Mouse (Mus musculus): Measurements from ENCODE around the gene Mphosph6.

DNA sequence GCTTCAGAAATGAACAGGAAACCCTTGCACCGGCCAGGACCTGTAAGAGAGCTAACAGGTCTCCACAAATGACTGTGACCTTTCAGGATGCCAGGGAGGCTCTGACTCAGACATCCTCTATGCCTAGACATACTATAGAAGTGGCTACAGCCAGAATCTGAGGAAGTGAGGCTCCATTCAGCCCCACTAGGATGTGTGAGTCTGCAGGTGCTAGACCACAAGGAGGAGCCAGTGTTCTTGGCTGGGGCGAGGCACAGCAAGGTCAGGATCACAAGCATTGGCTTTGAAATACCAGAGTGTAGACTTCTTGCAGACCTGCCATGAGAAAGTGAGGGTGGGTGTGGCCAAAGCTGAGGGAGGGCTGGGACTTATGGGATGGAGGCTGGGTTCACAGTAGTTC, 29.1 kb downstream of the Mphosph6 start:
- TF ChIP-seq CTCF (conservative IDR thresholded peaks at IDR 0.05; ENCODE audit: low read length): no peak; the same call in 1 of the 2 replicates
- TF ChIP-seq POU5F1 (IDR thresholded peaks at IDR 0.05; ENCODE audit: borderline replicate concordance, low read length): no peak
- no peak for TF ChIP-seq NANOG (IDR thresholded peaks at IDR 0.05; ENCODE audit: borderline replicate concordance, low read length)
